Mouse (Mus musculus) midbrain, embryonic 16.5 days (tissue): ENCODE measurements around the gene Mall. TPM values are rescaled to one million over a fixed set of nuclear protein-coding genes. Genes with fewer than 3 reads are reported as not detected.

Experiments
- ATAC-seq: fragments of 200-750 bp; cut with Nextera tagmentation; 2 replicates; pipeline ENCODE4 v1.8.0; 2017; ENCODE audit warnings: moderate TSS enrichment
- H3K27ac ChIP-seq: fragments of 300-500 bp; sonication (generic); 2 replicates; pipeline ENCODE4 v1.5.1; 2014; ENCODE audit warnings: mild to moderate bottlenecking, low read length, mixed read lengths
- H3K27me3 ChIP-seq: fragments of 300-500 bp; sonication (generic); 2 replicates; pipeline ENCODE4 v1.6.1; 2014; ENCODE audit warnings: low read depth, low read length, mixed read lengths; ENCODE audit not compliant: control insufficient read depth, insufficient read depth
- H3K36me3 ChIP-seq: fragments of 300-500 bp; sonication (generic); 2 replicates; pipeline ENCODE4 v1.6.1; 2014; ENCODE audit warnings: mild to moderate bottlenecking, low read length, moderate library complexity, mixed read lengths; ENCODE audit not compliant: control insufficient read depth, insufficient read depth
- H3K4me1 ChIP-seq: fragments of 300-500 bp; sonication (generic); 2 replicates; pipeline ENCODE4 v1.6.1; 2014; ENCODE audit warnings: mild to moderate bottlenecking, low read length, mixed read lengths; ENCODE audit not compliant: control insufficient read depth, insufficient read depth
- H3K4me2 ChIP-seq: fragments of 300-500 bp; sonication (generic); 2 replicates; pipeline ENCODE4 v1.6.1; 2014; ENCODE audit warnings: mild to moderate bottlenecking, low read length, mixed read lengths
- H3K4me3 ChIP-seq: fragments of 300-500 bp; sonication (generic); 2 replicates; pipeline ENCODE4 v1.5.1; 2014; ENCODE audit warnings: low read depth, mild to moderate bottlenecking, low read length, moderate library complexity, mixed read lengths
- H3K9ac ChIP-seq: fragments of 300-500 bp; sonication (generic); 2 replicates; pipeline ENCODE4 v1.6.1; 2014; ENCODE audit warnings: low read depth, low read length, mixed read lengths
- H3K9me3 ChIP-seq: fragments of 300-500 bp; sonication (generic); replicated peaks from 2 replicates; pipeline ENCODE4 v1.6.1; 2014; ENCODE audit warnings: mild to moderate bottlenecking, low read length, mixed read lengths; ENCODE audit not compliant: control insufficient read depth, poor library complexity, severe bottlenecking
- WGBS: fragments of 180-500 bp; shearing (Covaris S2); extraction: QIAGEN DNeasy Blood & Tissue Kit; methylation state at CpG from one replicate; pipeline ENCODE4 v1.1.7; 2014; 5-methylcytosine and 5-hydroxymethylcytosine counted together
- polyA plus RNA-seq: library from polyadenylated mRNA; unstranded; fragments of >200 nt; fragmentation: Nextera tagmentation; extraction: Ambion mirVana; gene quantifications from 2 replicates; pipeline ENCODE4 v1.2.1, GENCODE M21; 2015

Gene Mall
- polyA plus RNA-seq, 1 experiment from 2014 or later, result 0.82 TPM

GRCm38 (mm10) chr2:127736631-127737209 is 7.0 kb upstream of the Mall start:
- Histone ChIP-seq H3K9me3 (no peaks in the 10 kb centered on the region), H3K4me2 (no peak overlapping the region), H3K4me3 (no peak overlapping the region), H3K27me3 (no peaks in the 10 kb centered on the region), H3K36me3 (no peaks in the 10 kb centered on the region), H3K27ac (no peak overlapping the region), H3K4me1 (no peaks in the 10 kb centered on the region), H3K9ac (no peak overlapping the region)
- no peak for ATAC-seq
- 87% methylated on average over 6 of the region's 6 CpGs for WGBS

DNA sequence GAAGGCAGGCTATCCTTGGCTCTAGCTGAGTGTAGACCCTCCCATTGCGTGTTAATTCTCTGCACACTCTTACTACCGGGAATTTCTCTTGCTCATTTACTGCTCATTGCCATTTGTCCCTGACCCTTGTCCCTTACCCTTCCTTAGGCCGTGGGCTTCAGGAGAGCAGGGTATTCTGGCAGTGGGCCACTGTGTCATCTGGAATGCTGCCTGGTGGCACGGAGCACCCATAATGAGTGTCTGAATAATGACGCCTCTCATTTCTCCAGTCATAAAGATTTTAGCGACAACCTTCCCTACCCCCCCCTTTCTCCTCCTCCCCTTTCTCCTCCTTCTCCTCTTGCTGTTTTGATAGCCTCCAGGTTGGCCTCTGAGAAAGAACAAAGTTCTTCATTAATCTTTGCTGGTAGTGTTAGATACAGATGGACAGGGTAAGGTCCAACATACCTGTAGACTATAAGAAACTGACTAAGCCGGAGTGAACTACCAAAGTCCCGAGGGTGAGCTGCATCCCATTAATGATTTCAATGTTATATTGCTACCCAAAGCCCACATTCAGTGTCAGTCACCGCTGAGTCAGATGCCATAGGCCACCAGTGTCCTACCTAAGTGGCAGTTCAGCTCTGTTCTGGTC is 5.9 kb upstream of the Mall start:
- no peaks in the 10 kb centered on the region for H3K27me3 ChIP-seq

DNA sequence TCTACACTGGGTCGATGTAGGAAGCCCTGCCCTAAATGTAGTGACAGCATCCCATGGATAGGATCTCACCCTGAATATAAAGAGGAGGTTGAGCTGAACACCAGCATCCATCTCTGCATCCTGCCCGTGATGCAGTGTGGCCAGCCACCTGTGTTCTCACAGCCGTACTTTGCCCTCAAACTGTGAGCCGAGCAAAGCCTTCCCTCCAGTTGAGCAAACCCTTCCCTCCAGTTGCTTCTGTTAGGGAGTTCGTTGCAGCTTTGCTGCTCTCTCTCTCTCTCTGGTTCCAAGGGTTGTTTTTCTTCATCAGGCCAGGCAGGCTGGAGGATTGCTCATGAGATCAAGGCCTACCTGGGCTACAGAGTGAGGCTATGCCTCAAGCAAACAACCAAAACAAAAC is 5.2 kb upstream of the Mall start:
- Histone ChIP-seq H3K9me3 (no peaks in the 10 kb centered on the region), H3K36me3 (no peaks in the 10 kb centered on the region), H3K4me1 (peaks cover under 1% of the 10 kb centered on the region; the same call in 1 of the 2 replicates), H3K27ac (no peak overlapping the region), H3K27me3 (no peaks in the 10 kb centered on the region), H3K4me2 (no peak overlapping the region), H3K4me3 (no peak overlapping the region), H3K9ac (no peak overlapping the region)
- ATAC-seq, result no peak
- 87% methylated on average over 5 of the region's 5 CpGs for WGBS

More for the DNA sequence above, 5.9 kb upstream of the Mall start:
- no peak overlapping the region for H3K4me3 ChIP-seq
- H3K27ac ChIP-seq, result no peak overlapping the region
- H3K9ac ChIP-seq, result no peak overlapping the region
- no peaks in the 10 kb centered on the region for H3K4me1 ChIP-seq
- ATAC-seq, result no peak
- WGBS, result 74% methylated on average over 9 of the region's 9 CpGs
- H3K4me2 ChIP-seq, result no peak overlapping the region
- H3K9me3 ChIP-seq, result no peaks in the 10 kb centered on the region
- H3K36me3 ChIP-seq, result no peaks in the 10 kb centered on the region

- ATAC-seq, result no peak
- no peak overlapping the region for H3K4me3 ChIP-seq
- no peaks in the 10 kb centered on the region for H3K36me3 ChIP-seq
- H3K27ac ChIP-seq, result no peak overlapping the region
- WGBS, result 41% methylated on average over 7 of the region's 7 CpGs
- no peak overlapping the region for H3K9ac ChIP-seq
- peaks cover 4% of the 10 kb centered on the region; the same call in 1 of the 2 replicates for H3K4me1 ChIP-seq
- H3K27me3 ChIP-seq, result peaks cover 7% of the 10 kb centered on the region; the same call in 1 of the 2 replicates
- no peaks in the 10 kb centered on the region for H3K9me3 ChIP-seq
- H3K4me2 ChIP-seq, result no peak overlapping the region
Observed at GRCm38 (mm10) chr2:127730301-127730997, 717 bp upstream of the Mall start.

DNA sequence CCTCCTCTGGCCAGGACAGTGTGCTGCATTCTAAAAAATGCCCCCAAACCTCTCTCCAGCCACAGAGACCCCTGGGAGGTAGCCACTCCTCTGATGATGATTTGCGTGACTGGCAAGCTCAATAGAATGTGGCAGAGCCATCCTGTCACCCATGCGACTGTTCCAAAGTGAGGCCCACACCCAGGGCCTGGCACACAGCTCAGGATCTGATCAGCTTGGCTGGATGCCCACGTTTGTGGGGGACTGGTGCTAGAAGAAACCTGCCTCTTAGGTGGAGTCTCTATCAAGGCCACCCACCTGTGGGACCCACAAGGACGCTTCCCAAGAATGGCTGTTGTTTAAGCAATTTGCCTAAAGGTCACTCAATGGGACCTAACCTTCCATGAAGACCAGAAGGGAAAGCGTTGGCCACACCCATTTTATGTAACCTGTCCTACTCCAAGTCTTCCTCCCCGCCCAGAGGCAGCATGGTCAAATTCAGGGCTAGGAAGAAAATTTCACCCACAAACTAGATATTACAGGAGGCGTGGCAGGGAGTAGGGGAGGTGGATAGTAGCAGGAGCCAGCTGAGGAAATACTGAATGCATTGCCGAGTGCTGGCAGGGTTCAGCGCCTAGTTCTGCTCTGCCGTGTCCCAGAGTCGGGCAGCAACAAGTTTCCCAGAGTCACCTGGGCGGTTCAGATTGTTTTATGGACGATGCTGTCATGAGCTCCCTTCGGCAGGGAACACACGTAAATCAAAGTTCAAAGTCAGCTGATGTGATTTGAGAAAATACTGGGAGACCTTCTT is 876 bp downstream of the Mall start:
- H3K9me3 ChIP-seq, result no peaks in the 10 kb centered on the region
- no peak overlapping the region for H3K9ac ChIP-seq
- no peak overlapping the region for H3K4me3 ChIP-seq
- WGBS, result 43% methylated on average over 15 of the region's 15 CpGs
- H3K4me1 ChIP-seq, result peaks cover 4% of the 10 kb centered on the region; the same call in 1 of the 2 replicates
- no peak overlapping the region for H3K4me2 ChIP-seq
- peaks cover 7% of the 10 kb centered on the region; the same call in 1 of the 2 replicates for H3K27me3 ChIP-seq
- no peak for ATAC-seq
- H3K27ac ChIP-seq, result no peak overlapping the region
- H3K36me3 ChIP-seq, result no peaks in the 10 kb centered on the region

- no peak overlapping the region for H3K27ac ChIP-seq
- no peak overlapping the region for H3K4me2 ChIP-seq
- no peaks in the 10 kb centered on the region for H3K9me3 ChIP-seq
- H3K9ac ChIP-seq, result no peak overlapping the region
- peaks cover 4% of the 10 kb centered on the region; the same call in 1 of the 2 replicates for H3K4me1 ChIP-seq
- WGBS, result 78% methylated on average over 6 of the region's 6 CpGs
- peaks cover 7% of the 10 kb centered on the region; the same call in 1 of the 2 replicates for H3K27me3 ChIP-seq
- H3K36me3 ChIP-seq, result no peaks in the 10 kb centered on the region
- no peak overlapping the region for H3K4me3 ChIP-seq
- ATAC-seq, result no peak
Observed at GRCm38 (mm10) chr2:127728146-127728545, 1.6 kb downstream of the Mall start.

- no peaks in the 10 kb centered on the region for H3K27me3 ChIP-seq
- H3K27ac ChIP-seq, result no peak overlapping the region
- no peaks in the 10 kb centered on the region for H3K9me3 ChIP-seq
- no peak overlapping the region for H3K4me2 ChIP-seq
- H3K4me1 ChIP-seq, result no peaks in the 10 kb centered on the region
- no peak overlapping the region for H3K4me3 ChIP-seq
- WGBS, result 61% methylated on average over 4 of the region's 4 CpGs
- H3K36me3 ChIP-seq, result no peaks in the 10 kb centered on the region
- no peak overlapping the region for H3K9ac ChIP-seq
- no peak for ATAC-seq
Observed at GRCm38 (mm10) chr2:127723193-127723592, 6.5 kb downstream of the Mall start.

DNA sequence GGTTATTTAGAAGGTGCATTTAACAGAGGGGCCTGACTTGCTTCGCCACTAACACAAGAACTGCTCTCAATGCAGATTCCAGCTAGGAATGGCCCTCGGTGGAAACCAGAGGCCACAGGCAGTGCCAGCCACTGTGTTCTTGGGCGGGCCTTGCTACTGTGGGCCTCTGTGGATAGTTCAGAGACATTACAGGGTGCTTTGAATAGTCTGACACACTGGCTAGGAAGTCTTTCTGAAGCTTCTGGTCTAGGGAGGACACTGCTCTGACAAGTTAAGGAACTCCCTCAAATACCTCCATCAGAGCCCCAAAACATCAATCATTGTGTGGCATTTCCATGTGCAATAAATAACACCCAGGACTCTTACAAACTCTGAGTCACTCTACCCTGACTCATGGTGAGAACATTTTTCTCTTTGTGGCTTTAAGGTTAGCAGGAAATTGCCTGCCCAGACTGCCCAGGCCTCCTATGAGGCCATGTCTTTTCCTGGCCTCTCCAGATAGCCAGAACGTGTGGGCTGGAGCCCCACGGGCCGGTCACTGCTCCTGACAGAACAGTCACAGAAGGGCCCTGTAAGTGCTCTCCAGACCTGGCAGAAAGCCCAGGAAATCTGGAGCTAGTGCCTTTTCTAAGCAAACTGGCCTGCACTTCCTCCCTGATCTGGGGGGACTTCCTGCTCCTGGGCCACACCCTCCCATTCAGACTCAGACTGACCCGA is 7.4 kb downstream of the Mall start:
- H3K9me3 ChIP-seq, result no peaks in the 10 kb centered on the region
- no peak for ATAC-seq
- H3K9ac ChIP-seq, result no peak overlapping the region
- no peaks in the 10 kb centered on the region for H3K36me3 ChIP-seq
- no peaks in the 10 kb centered on the region for H3K27me3 ChIP-seq
- H3K4me1 ChIP-seq, result no peaks in the 10 kb centered on the region
- no peak overlapping the region for H3K4me2 ChIP-seq
- WGBS, result 64% methylated on average over 7 of the region's 7 CpGs
- H3K27ac ChIP-seq, result no peak overlapping the region
- H3K4me3 ChIP-seq, result no peak overlapping the region
